In genomic region chr6:119194601-119195000, GRCm38 (mm10) we compare ENCODE assay signal across 21 mouse cellular contexts. TPM values are rescaled to one million over a fixed set of nuclear protein-coding genes. Genes with fewer than 3 reads are reported as not detected.
DNase-seq lines count a peak whose midpoint lies in the region; ATAC-seq and TF ChIP-seq lines count a peak whose summit lies in the region.
"Had no signal": no experiment of that assay in that cellular context is flagged by ENCODE, and none has a peak within 500 bp of the region (broad histone marks: within the 10 kb centered on the region; RNA-seq: fewer than 3 reads in every experiment).

No protein-coding gene starts in this region.

- H3K9me3 ChIP-seq in heart, embryonic 12.5 days (replicated peaks) = no peaks in the 10 kb centered on the region
- no peaks in the 10 kb centered on the region for H3K9me3 ChIP-seq in intestine, embryonic 14.5 days (ENCODE audit: control insufficient read depth, low read length)
- no peaks in the 10 kb centered on the region for H3K9me3 ChIP-seq in intestine, postnatal 0 days (ENCODE audit: control insufficient read depth)
- no peaks in the 10 kb centered on the region for H3K9me3 ChIP-seq in heart, embryonic 16.5 days (replicated peaks; ENCODE audit: control insufficient read depth, low read length)
- H3K9me3 ChIP-seq: embryonic facial prominence, embryonic 10.5 days; forebrain, embryonic 13.5 days; G1E; hindbrain, embryonic 15.5 days had no signal

- H3K27ac ChIP-seq in heart, embryonic 12.5 days (ENCODE audit: poor library complexity, severe bottlenecking) = peak overlapping the region; percentile 100
- peak overlapping the region; percentile 76; the same call in 1 of the 2 replicates for H3K27ac ChIP-seq in intestine, embryonic 14.5 days (ENCODE audit: low read depth)
- H3K27ac ChIP-seq in intestine, postnatal 0 days (ENCODE audit: low read depth, low read length) = no peak overlapping the region
- H3K27ac ChIP-seq in heart, embryonic 16.5 days (ENCODE audit: low read length) = peak overlapping the region; percentile 99
- no peak overlapping the region for H3K27ac ChIP-seq in kidney, adult 2 months (ENCODE audit: insufficient read depth, low read depth, low read length)
- H3K27ac ChIP-seq: embryonic facial prominence, embryonic 10.5 days; forebrain, embryonic 13.5 days; hindbrain, embryonic 15.5 days had no signal

- peaks cover 7% of the 10 kb centered on the region; the same call in 1 of the 2 replicates for H3K27me3 ChIP-seq in heart, embryonic 12.5 days (replicated peaks)
- no peaks in the 10 kb centered on the region for H3K27me3 ChIP-seq in intestine, embryonic 14.5 days (replicated peaks; ENCODE audit: control insufficient read depth, insufficient read depth, low read length)
- H3K27me3 ChIP-seq in intestine, postnatal 0 days (replicated peaks; ENCODE audit: control insufficient read depth, insufficient read depth, low read length) = no peaks in the 10 kb centered on the region
- H3K27me3 ChIP-seq in heart, embryonic 16.5 days (ENCODE audit: control insufficient read depth, insufficient read depth, low read length) = no peaks in the 10 kb centered on the region
- H3K27me3 ChIP-seq in kidney, adult 2 months (replicated peaks; ENCODE audit: control insufficient read depth, insufficient read depth, low read length) = no peaks in the 10 kb centered on the region
- H3K27me3 ChIP-seq: forebrain, embryonic 13.5 days; hindbrain, embryonic 15.5 days had no signal

- peaks cover 27% of the 10 kb centered on the region for H3K36me3 ChIP-seq in heart, embryonic 12.5 days
- H3K36me3 ChIP-seq in intestine, embryonic 14.5 days (ENCODE audit: control insufficient read depth, insufficient read depth, low read length) = peaks cover 23% of the 10 kb centered on the region
- H3K36me3 ChIP-seq in intestine, postnatal 0 days (ENCODE audit: control insufficient read depth, insufficient read depth) = peaks cover 14% of the 10 kb centered on the region
- 0 out of 2 replicates have a peak, but pooled peaks cover 9% of the 10 kb centered on the region for H3K36me3 ChIP-seq in heart, embryonic 16.5 days (ENCODE audit: control insufficient read depth, insufficient read depth)
- no peaks in the 10 kb centered on the region; the same call in 1 of the 2 replicates for H3K36me3 ChIP-seq in kidney, adult 2 months (ENCODE audit: control insufficient read depth, insufficient read depth, low read length)

- no peak for TF ChIP-seq POLR2A in kidney, adult 2 months (IDR thresholded peaks at IDR 0.05; ENCODE audit: low read depth, low read length)

- peaks cover 65% of the 10 kb centered on the region for H3K4me1 ChIP-seq in heart, embryonic 12.5 days (replicated peaks)
- H3K4me1 ChIP-seq in intestine, embryonic 14.5 days (replicated peaks; ENCODE audit: control insufficient read depth, insufficient read depth, low read length) = peaks cover 6% of the 10 kb centered on the region; the same call in 1 of the 2 replicates
- no peaks in the 10 kb centered on the region; the same call in 1 of the 2 replicates for H3K4me1 ChIP-seq in intestine, postnatal 0 days (replicated peaks; ENCODE audit: control insufficient read depth, insufficient read depth, low read length)
- peaks cover 40% of the 10 kb centered on the region for H3K4me1 ChIP-seq in heart, embryonic 16.5 days (ENCODE audit: control insufficient read depth, insufficient read depth, low read length)
- H3K4me1 ChIP-seq in kidney, adult 2 months (ENCODE audit: control insufficient read depth, insufficient read depth, low read length) = no peaks in the 10 kb centered on the region

- no peak for ATAC-seq in heart, embryonic 12.5 days (ENCODE audit: insufficient number of reproducible peaks, low FRiP score)
- no peak for ATAC-seq in intestine, embryonic 14.5 days (replicated peaks; ENCODE audit: low FRiP score, low TSS enrichment, low read depth)
- ATAC-seq in intestine, postnatal 0 days = no peak
- ATAC-seq in heart, embryonic 16.5 days (replicated peaks; ENCODE audit: extremely low read depth, insufficient read depth, low FRiP score) = no peak
- ATAC-seq: CD4-positive, CD25-positive, alpha-beta regulatory T cell, adult 4 months; forebrain, embryonic 13.5 days; forebrain, postnatal 0 days had no signal

- H3K4me2 ChIP-seq in heart, embryonic 12.5 days = peak overlapping the region; percentile 65
- no peak overlapping the region for H3K4me2 ChIP-seq in intestine, embryonic 14.5 days (ENCODE audit: low read length)
- H3K4me2 ChIP-seq in intestine, postnatal 0 days (replicated peaks; ENCODE audit: low read depth) = no peak overlapping the region
- peak overlapping the region; percentile 66 for H3K4me2 ChIP-seq in heart, embryonic 16.5 days (ENCODE audit: low read depth, low read length)
- H3K4me2 ChIP-seq: forebrain, embryonic 13.5 days; hindbrain, embryonic 15.5 days had no signal

- H3K4me3 ChIP-seq in heart, embryonic 12.5 days = peak overlapping the region; percentile 64
- H3K4me3 ChIP-seq in intestine, embryonic 14.5 days (ENCODE audit: low read depth, low read length) = no peak overlapping the region
- no peak overlapping the region for H3K4me3 ChIP-seq in intestine, postnatal 0 days (ENCODE audit: low read depth, low read length)
- H3K4me3 ChIP-seq in heart, embryonic 16.5 days (ENCODE audit: low read length) = peak overlapping the region; percentile 70
- no peak overlapping the region for H3K4me3 ChIP-seq in kidney, adult 2 months (ENCODE audit: insufficient read depth, low read depth, low read length)
- H3K4me3 ChIP-seq: embryonic facial prominence, embryonic 10.5 days; forebrain, embryonic 13.5 days; hindbrain, embryonic 15.5 days had no signal

- no peak for TF ChIP-seq CTCF in intestine, postnatal 0 days (IDR thresholded peaks at IDR 0.05; ENCODE audit: low read depth)
- no peak for TF ChIP-seq CTCF in kidney, adult 2 months (conservative IDR thresholded peaks at IDR 0.05; ENCODE audit: insufficient read depth, insufficient read length, low read depth, low read length)

- peak overlapping the region; percentile 81 for H3K9ac ChIP-seq in heart, embryonic 12.5 days
- no peak overlapping the region for H3K9ac ChIP-seq in intestine, embryonic 14.5 days (ENCODE audit: low read length)
- no peak overlapping the region for H3K9ac ChIP-seq in intestine, postnatal 0 days (ENCODE audit: low read depth, low read length)
- H3K9ac ChIP-seq in heart, embryonic 16.5 days (ENCODE audit: low read length) = peak overlapping the region; percentile 86
- H3K9ac ChIP-seq: forebrain, embryonic 13.5 days; forebrain, postnatal 0 days; hindbrain, embryonic 15.5 days had no signal

- DNase-seq in heart, adult 11 months = peak; percentile 91
- DNase-seq in heart, adult 8-10 months (ENCODE audit: low spot score) = no peak
- no peak for DNase-seq in heart, adult 9 months (ENCODE audit: low spot score in 2 of 2)
- DNase-seq in intestine, embryonic 14.5 days (ENCODE audit: low spot score) = no peak
- no peak for DNase-seq in kidney, adult 2 months
- DNase-seq: adrenal gland, adult 8-10 months; adrenal gland, postnatal 36 days; B cell, adult 2 months; cerebellum, adult 2 months; cerebellum, postnatal 10 days; forebrain, postnatal 0 days; gastrocnemius, postnatal 14 days; kidney, adult 9 months had no signal

- 42% methylated on average over 7 of the region's 7 CpGs for WGBS in heart, embryonic 12.5 days
- WGBS in intestine, embryonic 14.5 days = 45% methylated on average over 7 of the region's 7 CpGs
- WGBS in intestine, postnatal 0 days = 64% methylated on average over 7 of the region's 7 CpGs
- WGBS in heart, embryonic 16.5 days = 41% methylated on average over 7 of the region's 7 CpGs
- WGBS in kidney, adult 2 months = 90% methylated on average over 7 of the region's 7 CpGs

RNA-seq across cellular contexts. Expression of gene Cacna1c, which starts 1.6 kb away (rescaled TPM):
- total RNA-seq in heart, adult 8-10 months (2022) = 100 to 1,000 TPM; 227 to 263 (median 245) TPM
- polyA plus RNA-seq in heart, embryonic 12.5 days (2016; fragmentation: Nextera tagmentation; extraction: Ambion mirVana) = 58.1 and 63.4 TPM in 2 replicates
- polyA plus RNA-seq in intestine, embryonic 14.5 days (2014; fragmentation: Nextera tagmentation; extraction: Ambion mirVana) = 4.5 and 6.5 TPM in 2 replicates
- 1.2 and 1.5 TPM in 2 replicates for polyA plus RNA-seq in intestine, postnatal 0 days (2015; fragmentation: Nextera tagmentation; extraction: Ambion mirVana)
- polyA plus RNA-seq in heart, embryonic 16.5 days (2015; fragmentation: Nextera tagmentation; extraction: Ambion mirVana) = 66.2 and 72.2 TPM in 2 replicates
- 0.92 and 0.99 TPM in 2 replicates for polyA plus RNA-seq in kidney, adult 2 months (2012; rRNA removed)
- polyA plus RNA-seq: G1E had no signal

RNA-seq across cellular contexts. Expression of gene Dcp1b, which starts 19.5 kb away (rescaled TPM):
- 1 to 10 TPM; 2.2 to 3.6 (median 2.3) TPM for total RNA-seq in heart, adult 8-10 months (2022)
- polyA plus RNA-seq in heart, embryonic 12.5 days (2016; fragmentation: Nextera tagmentation; extraction: Ambion mirVana) = 6.3 TPM in 2 replicates
- polyA plus RNA-seq in intestine, embryonic 14.5 days (2014; fragmentation: Nextera tagmentation; extraction: Ambion mirVana) = 9.8 and 11.1 TPM in 2 replicates
- polyA plus RNA-seq in intestine, postnatal 0 days (2015; fragmentation: Nextera tagmentation; extraction: Ambion mirVana) = 4.9 and 5.1 TPM in 2 replicates
- polyA plus RNA-seq in heart, embryonic 16.5 days (2015; fragmentation: Nextera tagmentation; extraction: Ambion mirVana) = 8.7 and 9.0 TPM in 2 replicates
- polyA plus RNA-seq in kidney, adult 2 months (2012; rRNA removed) = 13.0 and 14.3 TPM in 2 replicates

RNA-seq across cellular contexts. Expression of gene Cacna2d4, which starts 41.7 kb away (rescaled TPM):
- total RNA-seq in heart, adult 8-10 months (2022) = not detected
- not detected in 2 replicates for polyA plus RNA-seq in heart, embryonic 12.5 days (2016; fragmentation: Nextera tagmentation; extraction: Ambion mirVana)
- polyA plus RNA-seq in intestine, embryonic 14.5 days (2014; fragmentation: Nextera tagmentation; extraction: Ambion mirVana) = not detected in 2 replicates
- 0.03 TPM in 2 replicates for polyA plus RNA-seq in intestine, postnatal 0 days (2015; fragmentation: Nextera tagmentation; extraction: Ambion mirVana)
- polyA plus RNA-seq in heart, embryonic 16.5 days (2015; fragmentation: Nextera tagmentation; extraction: Ambion mirVana) = 0.36 and 0.45 TPM in 2 replicates
- 0.16 and 0.66 TPM in 2 replicates for polyA plus RNA-seq in kidney, adult 2 months (2012; rRNA removed)
- total RNA-seq: adrenal gland, postnatal 36 days had no signal
- polyA plus RNA-seq: embryonic facial prominence, embryonic 10.5 days; G1E had no signal

Comparison
In these comparisons a context has a peak if more than half of its experiments do, and no peak if none do; other contexts are left out.
1. H3K27ac ChIP-seq: peak in heart, embryonic 12.5 days (single experiment), intestine, embryonic 14.5 days (single experiment) and heart, embryonic 16.5 days (single experiment); none in intestine, postnatal 0 days (single experiment) and kidney, adult 2 months (single experiment).
2. H3K4me2 ChIP-seq: peak in heart, embryonic 12.5 days (single experiment) and heart, embryonic 16.5 days (single experiment); none in intestine, embryonic 14.5 days (single experiment) and intestine, postnatal 0 days (single experiment).
3. H3K4me3 ChIP-seq: peak in heart, embryonic 12.5 days (single experiment) and heart, embryonic 16.5 days (single experiment); none in intestine, embryonic 14.5 days (single experiment), intestine, postnatal 0 days (single experiment) and kidney, adult 2 months (single experiment).
4. H3K9ac ChIP-seq: peak in heart, embryonic 12.5 days (single experiment) and heart, embryonic 16.5 days (single experiment); none in intestine, embryonic 14.5 days (single experiment) and intestine, postnatal 0 days (single experiment).